Mouse (Mus musculus) gastrocnemius, postnatal 25 days (tissue): ENCODE results near the gene Taok1. TPM values are rescaled to one million over a fixed set of nuclear protein-coding genes. Genes with fewer than 3 reads are reported as not detected.

ENCODE experiments used
- DNase-seq: peaks from one replicate; pipeline ENCODE4 v3.0.0; 2022
- total RNA-seq, 2 experiments: library from RNA; stranded (reverse); gene quantifications; 1 replicate in 1 of 2; 2 replicates in 1 of 2; pipeline ENCODE4 v1.2.3; 2021

The Taok1 gene
- total RNA-seq, 2 experiments from 2014 or later: 35.5 to 36.1 TPM

- peak; percentile 77 for DNase-seq
Observed at GRCm38 (mm10) chr11:77508068-77509021, 99.3 kb downstream of the Taok1 start.

- peak; percentile 9 for DNase-seq
Observed at GRCm38 (mm10) chr11:77507426-77507825, 100.2 kb downstream of the Taok1 start.

- no peak for DNase-seq
Observed at GRCm38 (mm10) chr11:77506941-77507340, 100.7 kb downstream of the Taok1 start.

GRCm38 (mm10) chr11:77506273-77506672 is 101.3 kb downstream of the Taok1 start:
- peak; percentile 16 for DNase-seq

- no peak for DNase-seq
Observed at GRCm38 (mm10) chr11:77505291-77505980, 102.2 kb downstream of the Taok1 start.

GRCm38 (mm10) chr11:77504377-77504776 is 103.2 kb downstream of the Taok1 start:
- DNase-seq: no peak

- DNase-seq: peak; percentile 76
Observed at GRCm38 (mm10) chr11:77503511-77503910, 104.1 kb downstream of the Taok1 start.

GRCm38 (mm10) chr11:77502481-77502880 is 105.1 kb downstream of the Taok1 start:
- DNase-seq: no peak

- no peak for DNase-seq
Observed at GRCm38 (mm10) chr11:77501971-77502370, 105.6 kb downstream of the Taok1 start.

GRCm38 (mm10) chr11:77501392-77501791 is 106.2 kb downstream of the Taok1 start:
- DNase-seq: peak; percentile 69

- no peak for DNase-seq
Observed at GRCm38 (mm10) chr11:77500361-77501325, 107.0 kb downstream of the Taok1 start.

- peak; percentile 25 for DNase-seq
Observed at GRCm38 (mm10) chr11:77499354-77499753, 108.3 kb downstream of the Taok1 start.

- DNase-seq: no peak
Observed at GRCm38 (mm10) chr11:77498261-77499139, 109.1 kb downstream of the Taok1 start.

- DNase-seq: peak; percentile 30
Observed at GRCm38 (mm10) chr11:77497851-77498250, 109.8 kb downstream of the Taok1 start.

GRCm38 (mm10) chr11:77497341-77497756 is 110.3 kb downstream of the Taok1 start:
- peak; percentile 76 for DNase-seq

- no peak for DNase-seq
Observed at GRCm38 (mm10) chr11:77495507-77495906, 112.1 kb downstream of the Taok1 start.

- no peak for DNase-seq
Observed at GRCm38 (mm10) chr11:77494782-77495181, 112.8 kb downstream of the Taok1 start.

GRCm38 (mm10) chr11:77494344-77494676 is 113.3 kb downstream of the Taok1 start:
- no peak for DNase-seq

GRCm38 (mm10) chr11:77493512-77494343 is 113.9 kb downstream of the Taok1 start, which contains the start of gene Git1:
Git1 (plus strand) TSS chr11:77493562.
- DNase-seq: peak; percentile 60

- DNase-seq: peak; percentile 97
Observed at GRCm38 (mm10) chr11:77492911-77493332, 114.7 kb downstream of the Taok1 start.
